Mouse (Mus musculus) small intestine, adult 2 months (tissue): Measurements from ENCODE around the gene Dst. TPM values are rescaled to one million over a fixed set of nuclear protein-coding genes. Genes with fewer than 3 reads are reported as not detected.

ENCODE experiments used
- H3K27ac ChIP-seq: fragments of 200-500 bp; 2 replicates; pipeline ENCODE4 v1.5.1; 2012; ENCODE audit warnings: low read depth, low read length, control low read depth, inconsistent platforms; ENCODE audit not compliant: insufficient read depth
- H3K27me3 ChIP-seq: fragments of 200-500 bp; 2 replicates; pipeline ENCODE4 v1.6.1; 2012; ENCODE audit warnings: mild to moderate bottlenecking, moderate library complexity, low read length, inconsistent platforms; ENCODE audit not compliant: control insufficient read depth, insufficient read depth
- H3K36me3 ChIP-seq: fragments of 200-500 bp; 2 replicates; pipeline ENCODE4 v1.6.1; 2012; ENCODE audit warnings: mild to moderate bottlenecking, low read length, control low read depth, inconsistent platforms; ENCODE audit not compliant: control insufficient read depth, insufficient read depth
- H3K4me1 ChIP-seq: fragments of 200-500 bp; 2 replicates; pipeline ENCODE4 v1.6.1; 2012; ENCODE audit warnings: low read length, inconsistent platforms, mixed read lengths; ENCODE audit not compliant: control insufficient read depth, insufficient read depth, insufficient read length
- H3K4me3 ChIP-seq: fragments of 200-500 bp; 2 replicates; pipeline ENCODE4 v1.5.1; 2012; ENCODE audit warnings: low read depth, mild to moderate bottlenecking, control low read depth, inconsistent platforms, low read length, moderate library complexity
- CTCF ChIP-seq: fragments of 200-500 bp; IDR thresholded peaks from 2 replicates; pipeline ENCODE4 v1.5.1; 2012; ENCODE audit warnings: low read depth, mild to moderate bottlenecking, control low read depth, inconsistent platforms, low read length, moderate library complexity, mixed read lengths; ENCODE audit not compliant: insufficient replicate concordance, insufficient read length; ENCODE audit errors: extremely low read depth
- POLR2A ChIP-seq: fragments of 200-500 bp; IDR thresholded peaks from 2 replicates; pipeline ENCODE4 v1.6.1; 2012; ENCODE audit warnings: low read depth, mild to moderate bottlenecking, control low read depth, inconsistent platforms, low read length, moderate library complexity
- WGBS: fragments of 180-500 bp; shearing (Covaris S2); methylation state at CpG from one replicate; pipeline ENCODE4 v1.1.7; 2018; 5-methylcytosine and 5-hydroxymethylcytosine counted together
- polyA plus RNA-seq: library from polyadenylated mRNA; depleted of rRNA; stranded (reverse); fragments of >200 nt; gene quantifications from 2 replicates; pipeline ENCODE4 v1.2.3, GENCODE M21; 2012

Gene Dst
- polyA plus RNA-seq, 1 experiment = 31.9 TPM

GRCm38 (mm10) chr1:34245951-34246641, 338.1 kb downstream of the Dst start:
- TF ChIP-seq CTCF (no peak), POLR2A (no peak)
- Histone ChIP-seq H3K36me3 (peaks cover 26% of the 10 kb centered on the region), H3K4me3 (no peak overlapping the region), H3K4me1 (no peaks in the 10 kb centered on the region), H3K27me3 (no peaks in the 10 kb centered on the region), H3K27ac (no peak overlapping the region)
- WGBS = 90% methylated on average over 15 of the region's 15 CpGs

- Histone ChIP-seq H3K36me3 (peaks cover 26% of the 10 kb centered on the region), H3K27ac (no peak overlapping the region), H3K4me3 (no peak overlapping the region), H3K27me3 (no peaks in the 10 kb centered on the region), H3K4me1 (no peaks in the 10 kb centered on the region)
- 93% methylated on average over 8 of the region's 8 CpGs for WGBS
- TF ChIP-seq CTCF (no peak), POLR2A (no peak)
These were observed 338.6 kb downstream of the Dst start for GRCm38 (mm10) chr1:34246642-34246987.

- H3K36me3 ChIP-seq = peaks cover 44% of the 10 kb centered on the region
- WGBS = 34% methylated on average over 13 of the region's 13 CpGs
These were observed 343.1 kb downstream of the Dst start for GRCm38 (mm10) chr1:34251137-34251536.

DNA sequence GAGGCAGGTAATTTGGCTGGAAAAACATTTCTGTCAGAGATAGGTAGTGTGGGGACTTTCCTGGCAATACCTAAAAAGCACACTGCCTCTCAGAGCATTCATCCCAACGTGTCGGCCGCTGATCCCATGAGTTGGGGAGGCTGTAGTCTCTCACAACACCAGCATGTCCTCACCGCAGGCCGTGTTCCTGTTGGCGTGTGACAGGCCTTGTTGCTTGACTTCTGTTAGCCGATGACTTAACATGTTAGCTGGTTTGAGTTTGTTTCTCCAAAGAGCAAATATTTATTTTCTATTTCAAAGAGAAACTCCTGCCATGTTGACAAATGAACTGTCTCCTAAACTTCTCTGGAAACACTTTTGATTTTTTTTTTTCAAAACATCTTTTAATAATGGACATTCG, 344.2 kb downstream of the Dst start:
- no peak overlapping the region for H3K4me3 ChIP-seq
- H3K36me3 ChIP-seq = peaks cover 47% of the 10 kb centered on the region
- no peaks in the 10 kb centered on the region for H3K27me3 ChIP-seq
- TF ChIP-seq CTCF = no peak
- TF ChIP-seq POLR2A = no peak
- WGBS = 80% methylated on average over 8 of the region's 8 CpGs
- no peak overlapping the region for H3K27ac ChIP-seq
- H3K4me1 ChIP-seq = no peaks in the 10 kb centered on the region

More at GRCm38 (mm10) chr1:34251137-34251536, 343.1 kb downstream of the Dst start:
- Histone ChIP-seq H3K27me3 (no peaks in the 10 kb centered on the region), H3K4me3 (no peak overlapping the region), H3K4me1 (no peaks in the 10 kb centered on the region), H3K27ac (no peak overlapping the region)
- TF ChIP-seq POLR2A (no peak), CTCF (no peak)

GRCm38 (mm10) chr1:34253876-34254275, 345.9 kb downstream of the Dst start:
- no peak overlapping the region for H3K27ac ChIP-seq
- H3K4me1 ChIP-seq = no peaks in the 10 kb centered on the region
- H3K4me3 ChIP-seq = no peak overlapping the region
- WGBS = 73% methylated on average over 7 of the region's 7 CpGs
- H3K27me3 ChIP-seq = no peaks in the 10 kb centered on the region
- peaks cover 50% of the 10 kb centered on the region for H3K36me3 ChIP-seq
- TF ChIP-seq POLR2A = no peak
- no peak for TF ChIP-seq CTCF

GRCm38 (mm10) chr1:34259898-34260297, 351.9 kb downstream of the Dst start:
- H3K27ac ChIP-seq = no peak overlapping the region
- no peaks in the 10 kb centered on the region for H3K27me3 ChIP-seq
- peaks cover 2% of the 10 kb centered on the region; the same call in 1 of the 2 replicates for H3K4me1 ChIP-seq
- H3K4me3 ChIP-seq = no peak overlapping the region
- peaks cover 47% of the 10 kb centered on the region for H3K36me3 ChIP-seq
- 45% methylated on average over 8 of the region's 8 CpGs for WGBS
- TF ChIP-seq CTCF = no peak
- TF ChIP-seq POLR2A = no peak

- Histone ChIP-seq H3K36me3 (peaks cover 48% of the 10 kb centered on the region), H3K27ac (no peak overlapping the region), H3K4me3 (no peak overlapping the region), H3K27me3 (no peaks in the 10 kb centered on the region), H3K4me1 (peaks cover 2% of the 10 kb centered on the region; the same call in 1 of the 2 replicates)
- 67% methylated on average over 12 of the region's 12 CpGs for WGBS
- no peak for TF ChIP-seq POLR2A
- no peak for TF ChIP-seq CTCF
These were observed 353.0 kb downstream of the Dst start for GRCm38 (mm10) chr1:34261011-34261410.

DNA sequence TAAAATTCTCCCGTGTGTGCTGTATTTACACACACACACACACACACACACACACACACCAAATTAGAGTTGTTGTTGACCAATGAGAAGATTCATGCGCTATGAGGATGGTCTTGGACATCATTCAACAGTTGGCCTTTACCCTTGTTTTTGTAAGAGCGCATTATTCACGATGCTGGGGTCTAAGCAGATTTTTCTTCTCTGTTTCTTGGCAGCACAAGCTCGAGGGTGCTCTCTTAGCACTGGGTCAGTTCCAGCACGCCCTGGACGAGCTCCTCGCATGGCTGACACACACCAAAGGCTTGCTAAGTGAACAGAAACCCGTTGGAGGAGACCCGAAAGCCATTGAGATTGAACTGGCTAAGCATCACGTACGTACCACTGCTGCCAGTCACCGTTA, 360.5 kb downstream of the Dst start:
- Histone ChIP-seq H3K36me3 (peaks cover 49% of the 10 kb centered on the region), H3K4me1 (no peaks in the 10 kb centered on the region), H3K27me3 (no peaks in the 10 kb centered on the region), H3K27ac (no peak overlapping the region; the same call in 1 of the 2 replicates), H3K4me3 (no peak overlapping the region)
- TF ChIP-seq CTCF (no peak), POLR2A (no peak)
- 77% methylated on average over 13 of the region's 13 CpGs for WGBS
